Mouse (Mus musculus): ENCODE results near the gene Dgkz. TPM values are rescaled to one million over a fixed set of nuclear protein-coding genes. Genes with fewer than 3 reads are reported as not detected.

The Dgkz gene
- polyA plus RNA-seq, 1 experiment: 129 TPM

GRCm38 (mm10) chr2:91977960-91978359, 2.3 kb upstream of the Dgkz start:
- TF ChIP-seq CTCF (IDR thresholded peaks at IDR 0.05; ENCODE audit: low read depth, low read length) (no peak), POLR2A (IDR thresholded peaks at IDR 0.05; ENCODE audit: borderline replicate concordance, low read depth, low read length) (no peak)
- H3K4me1 ChIP-seq (ENCODE audit: control insufficient read depth, insufficient read depth, low read length): peaks cover 23% of the 10 kb centered on the region

GRCm38 (mm10) chr2:91973416-91974135, 2.1 kb downstream of the Dgkz start:
- Histone ChIP-seq H3K4me3 (ENCODE audit: insufficient read depth, low read length) (no peak overlapping the region), H3K4me1 (ENCODE audit: control insufficient read depth, insufficient read depth, low read length) (peaks cover 55% of the 10 kb centered on the region), H3K27ac (ENCODE audit: insufficient read depth, low read depth, low read length) (no peak overlapping the region)
- TF ChIP-seq CTCF (IDR thresholded peaks at IDR 0.05; ENCODE audit: low read depth, low read length): no peak
- TF ChIP-seq POLR2A (IDR thresholded peaks at IDR 0.05; ENCODE audit: borderline replicate concordance, low read depth, low read length): no peak

More at GRCm38 (mm10) chr2:91977960-91978359, 2.3 kb upstream of the Dgkz start:
- no peak overlapping the region for H3K4me3 ChIP-seq (ENCODE audit: insufficient read depth, low read length)
- no peak overlapping the region for H3K27ac ChIP-seq (ENCODE audit: insufficient read depth, low read depth, low read length)

GRCm38 (mm10) chr2:91972121-91972566, 3.5 kb downstream of the Dgkz start:
- peak overlapping the region; percentile 96 for H3K27ac ChIP-seq (ENCODE audit: insufficient read depth, low read depth, low read length)
- peaks cover 62% of the 10 kb centered on the region for H3K4me1 ChIP-seq (ENCODE audit: control insufficient read depth, insufficient read depth, low read length)
- peak overlapping the region; percentile 39 for H3K4me3 ChIP-seq (ENCODE audit: insufficient read depth, low read length)
- TF ChIP-seq POLR2A (IDR thresholded peaks at IDR 0.05; ENCODE audit: borderline replicate concordance, low read depth, low read length) (no peak), CTCF (IDR thresholded peaks at IDR 0.05; ENCODE audit: low read depth, low read length) (no peak)

DNA sequence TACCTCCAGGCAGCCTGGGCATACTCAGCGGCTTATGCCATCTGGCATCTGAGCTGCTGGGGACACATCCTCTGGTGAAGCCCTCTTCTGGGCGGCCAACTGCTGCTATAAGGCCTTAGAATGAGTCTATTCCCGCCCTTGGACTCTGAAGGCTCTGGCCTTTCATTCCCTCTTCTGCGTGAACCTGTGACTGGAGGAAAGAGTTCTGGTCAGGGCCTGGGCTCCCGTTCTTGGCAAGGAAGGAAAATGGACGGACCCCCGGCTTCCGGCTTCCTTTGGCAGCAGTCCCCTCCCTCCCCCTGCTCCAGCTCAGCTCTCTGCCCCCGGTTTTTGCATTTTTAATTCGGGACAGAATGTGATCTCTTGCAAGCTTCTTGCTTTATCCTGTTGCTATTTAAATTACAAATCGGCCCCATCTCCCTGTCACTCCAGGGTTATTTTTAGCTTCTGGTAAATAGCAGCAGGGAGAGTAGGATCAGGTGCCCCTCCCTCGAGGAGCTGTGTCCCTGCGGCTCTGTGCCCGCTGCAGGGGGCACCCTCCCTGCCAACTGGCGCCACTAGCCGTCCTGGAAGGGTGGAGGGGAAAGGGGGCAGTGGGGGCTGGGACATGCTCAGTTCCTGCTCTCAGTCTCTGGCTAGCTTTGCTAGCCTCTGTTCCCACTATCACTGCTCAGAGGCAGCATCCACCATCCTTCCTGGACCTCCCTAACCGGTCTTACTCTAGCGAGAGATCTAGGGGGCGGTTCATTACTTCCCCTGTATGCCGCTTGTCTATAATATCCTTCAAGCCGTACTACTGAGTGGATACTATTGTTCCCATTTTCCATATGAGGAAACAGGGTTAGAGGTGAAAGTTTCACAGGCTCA, 4.2 kb downstream of the Dgkz start:
- TF ChIP-seq POLR2A (IDR thresholded peaks at IDR 0.05; ENCODE audit: borderline replicate concordance, low read depth, low read length) (no peak), CTCF (IDR thresholded peaks at IDR 0.05; ENCODE audit: low read depth, low read length) (no peak)
- H3K4me3 ChIP-seq (ENCODE audit: insufficient read depth, low read length): peak overlapping the region; percentile 39
- H3K4me1 ChIP-seq (ENCODE audit: control insufficient read depth, insufficient read depth, low read length): peaks cover 69% of the 10 kb centered on the region
- peak overlapping the region; percentile 96 for H3K27ac ChIP-seq (ENCODE audit: insufficient read depth, low read depth, low read length)

GRCm38 (mm10) chr2:91967962-91968361, 7.7 kb downstream of the Dgkz start:
- TF ChIP-seq POLR2A (IDR thresholded peaks at IDR 0.05; ENCODE audit: borderline replicate concordance, low read depth, low read length): no peak
- no peak for TF ChIP-seq CTCF (IDR thresholded peaks at IDR 0.05; ENCODE audit: low read depth, low read length)
- peak overlapping the region; percentile 99 for H3K27ac ChIP-seq (ENCODE audit: insufficient read depth, low read depth, low read length)

GRCm38 (mm10) chr2:91966367-91966766, 9.3 kb downstream of the Dgkz start:
- H3K27ac ChIP-seq (ENCODE audit: insufficient read depth, low read depth, low read length): peak overlapping the region; percentile 99
- TF ChIP-seq POLR2A (IDR thresholded peaks at IDR 0.05; ENCODE audit: borderline replicate concordance, low read depth, low read length): no peak
- no peak for TF ChIP-seq CTCF (IDR thresholded peaks at IDR 0.05; ENCODE audit: low read depth, low read length)
- H3K4me1 ChIP-seq (ENCODE audit: control insufficient read depth, insufficient read depth, low read length): peaks cover 54% of the 10 kb centered on the region
- H3K4me3 ChIP-seq (ENCODE audit: insufficient read depth, low read length): no peak overlapping the region

More at GRCm38 (mm10) chr2:91967962-91968361, 7.7 kb downstream of the Dgkz start:
- H3K4me1 ChIP-seq (ENCODE audit: control insufficient read depth, insufficient read depth, low read length): peaks cover 58% of the 10 kb centered on the region
- H3K4me3 ChIP-seq (ENCODE audit: insufficient read depth, low read length): no peak overlapping the region

DNA sequence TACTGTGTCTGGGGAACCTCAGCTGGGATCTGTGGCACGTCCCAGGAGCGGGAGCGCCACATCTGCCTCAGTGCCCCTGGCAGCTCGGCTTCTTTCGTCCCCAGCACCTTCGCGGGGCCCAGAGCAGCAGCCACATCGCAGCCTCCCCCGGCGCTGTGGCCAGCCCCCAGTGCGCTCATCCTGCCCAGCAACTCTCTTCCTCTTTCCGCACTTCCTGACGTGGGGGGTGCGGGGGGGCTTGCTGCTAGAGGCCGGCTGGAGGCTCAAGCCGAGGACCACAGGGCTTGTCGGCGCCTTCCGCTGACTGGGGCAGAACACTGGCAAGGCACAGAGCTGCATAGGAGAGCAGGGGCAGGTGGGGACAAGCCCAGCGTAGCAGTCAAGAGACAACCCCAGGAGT, 10.2 kb downstream of the Dgkz start:
- Histone ChIP-seq H3K4me3 (ENCODE audit: insufficient read depth, low read length) (peak overlapping the region; percentile 94), H3K27ac (ENCODE audit: insufficient read depth, low read depth, low read length) (peak overlapping the region; percentile 99), H3K4me1 (ENCODE audit: control insufficient read depth, insufficient read depth, low read length) (peaks cover 53% of the 10 kb centered on the region)
- TF ChIP-seq CTCF (IDR thresholded peaks at IDR 0.05; ENCODE audit: low read depth, low read length): no peak
- no peak for TF ChIP-seq POLR2A (IDR thresholded peaks at IDR 0.05; ENCODE audit: borderline replicate concordance, low read depth, low read length)

DNA sequence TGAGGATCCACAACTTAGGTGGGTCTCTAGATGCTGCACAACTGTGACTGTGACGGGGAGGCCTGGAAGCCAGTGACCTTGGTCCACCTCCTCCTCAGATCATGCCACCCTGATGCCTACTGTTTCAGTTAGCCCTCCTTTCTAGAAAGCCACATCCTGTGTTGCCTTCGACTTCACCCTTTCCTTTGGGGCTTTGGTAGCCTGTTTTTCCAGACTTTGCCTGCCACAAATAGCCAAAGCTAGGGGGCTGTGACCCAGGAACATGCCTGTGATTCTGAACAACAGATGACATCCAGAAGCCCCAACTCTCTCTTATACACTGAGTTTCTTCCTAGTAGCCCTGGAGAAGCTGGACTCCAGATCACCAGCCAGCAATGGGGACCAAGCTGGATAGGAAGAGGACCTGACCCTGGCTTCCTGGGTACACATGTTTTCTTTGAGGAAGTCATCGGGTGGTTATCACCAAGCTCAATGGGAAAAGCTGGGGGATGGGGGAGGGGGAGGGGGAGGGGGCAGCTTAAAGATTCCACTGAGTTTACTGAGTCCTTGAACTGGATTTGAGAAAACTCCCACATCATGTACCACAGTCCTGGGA, 11.0 kb downstream of the Dgkz start:
- Histone ChIP-seq H3K4me3 (ENCODE audit: insufficient read depth, low read length) (peak overlapping the region; percentile 94), H3K27ac (ENCODE audit: insufficient read depth, low read depth, low read length) (peak overlapping the region; percentile 99), H3K4me1 (ENCODE audit: control insufficient read depth, insufficient read depth, low read length) (peaks cover 53% of the 10 kb centered on the region)
- TF ChIP-seq CTCF (IDR thresholded peaks at IDR 0.05; ENCODE audit: low read depth, low read length): no peak
- no peak for TF ChIP-seq POLR2A (IDR thresholded peaks at IDR 0.05; ENCODE audit: borderline replicate concordance, low read depth, low read length)

- peaks cover 51% of the 10 kb centered on the region for H3K4me1 ChIP-seq (ENCODE audit: control insufficient read depth, insufficient read depth, low read length)
- no peak for TF ChIP-seq POLR2A (IDR thresholded peaks at IDR 0.05; ENCODE audit: borderline replicate concordance, low read depth, low read length)
- TF ChIP-seq CTCF (IDR thresholded peaks at IDR 0.05; ENCODE audit: low read depth, low read length): no peak
These were observed 12.2 kb downstream of the Dgkz start for GRCm38 (mm10) chr2:91963443-91963932.

More at GRCm38 (mm10) chr2:91963443-91963932, 12.2 kb downstream of the Dgkz start:
- Histone ChIP-seq H3K27ac (ENCODE audit: insufficient read depth, low read depth, low read length) (peak overlapping the region; percentile 99), H3K4me3 (ENCODE audit: insufficient read depth, low read length) (peak overlapping the region; percentile 94)
